Mouse (Mus musculus) kidney, embryonic 14.5 days (tissue): Measurements from ENCODE around the gene Tfpt. TPM values are rescaled to one million over a fixed set of nuclear protein-coding genes. Genes with fewer than 3 reads are reported as not detected.

Experiments used
- ATAC-seq: fragments of 200-750 bp; cut with Nextera tagmentation; 2 replicates; pipeline ENCODE4 v1.8.0; 2017; ENCODE audit warnings: moderate number of reproducible peaks, mild to moderate bottlenecking, moderate TSS enrichment, moderate library complexity; ENCODE audit not compliant: low FRiP score, low TSS enrichment
- H3K27ac ChIP-seq: fragments of 300-500 bp; sonication (generic); 2 replicates; pipeline ENCODE4 v1.5.1; 2014; ENCODE audit warnings: low read depth, mild to moderate bottlenecking, low read length, moderate library complexity, mixed read lengths
- H3K27me3 ChIP-seq: fragments of 300-500 bp; sonication (generic); 2 replicates; pipeline ENCODE4 v1.6.1; 2014; ENCODE audit warnings: mild to moderate bottlenecking, low read length; ENCODE audit not compliant: control insufficient read depth, insufficient read depth
- H3K36me3 ChIP-seq: fragments of 300-500 bp; sonication (generic); 2 replicates; pipeline ENCODE4 v1.6.1; 2014; ENCODE audit warnings: low read length, mixed read lengths; ENCODE audit not compliant: control insufficient read depth, insufficient read depth
- H3K4me1 ChIP-seq: fragments of 300-500 bp; sonication (generic); 2 replicates; pipeline ENCODE4 v1.6.1; 2014; ENCODE audit warnings: low read length, mixed read lengths; ENCODE audit not compliant: control insufficient read depth, insufficient read depth
- H3K4me2 ChIP-seq: fragments of 300-500 bp; sonication (generic); replicated peaks from 2 replicates; pipeline ENCODE4 v1.6.1; 2014; ENCODE audit warnings: low read depth, mild to moderate bottlenecking, low read length
- H3K4me3 ChIP-seq: fragments of 300-500 bp; sonication (generic); 2 replicates; pipeline ENCODE4 v1.5.1; 2014; ENCODE audit warnings: mild to moderate bottlenecking, low read length
- H3K9ac ChIP-seq: fragments of 300-500 bp; sonication (generic); 2 replicates; pipeline ENCODE4 v1.6.1; 2014; ENCODE audit warnings: low read depth, mild to moderate bottlenecking, low read length, moderate library complexity
- H3K9me3 ChIP-seq: fragments of 300-500 bp; sonication (generic); 2 replicates; pipeline ENCODE4 v1.6.1; 2016; ENCODE audit warnings: low read length; ENCODE audit not compliant: control insufficient read depth
- WGBS: fragments of 180-500 bp; shearing (Covaris S2); extraction: QIAGEN DNeasy Blood & Tissue Kit; methylation state at CpG from one replicate; pipeline ENCODE4 v1.1.7; 2014; 5-methylcytosine and 5-hydroxymethylcytosine counted together
- polyA plus RNA-seq: library from polyadenylated mRNA; unstranded; fragments of >200 nt; fragmentation: Nextera tagmentation; extraction: Ambion mirVana; gene quantifications from 2 replicates; pipeline ENCODE4 v1.2.1, GENCODE M21; 2014

Tfpt gene
- 24.2 and 34.9 TPM in 2 replicates for polyA plus RNA-seq

DNA sequence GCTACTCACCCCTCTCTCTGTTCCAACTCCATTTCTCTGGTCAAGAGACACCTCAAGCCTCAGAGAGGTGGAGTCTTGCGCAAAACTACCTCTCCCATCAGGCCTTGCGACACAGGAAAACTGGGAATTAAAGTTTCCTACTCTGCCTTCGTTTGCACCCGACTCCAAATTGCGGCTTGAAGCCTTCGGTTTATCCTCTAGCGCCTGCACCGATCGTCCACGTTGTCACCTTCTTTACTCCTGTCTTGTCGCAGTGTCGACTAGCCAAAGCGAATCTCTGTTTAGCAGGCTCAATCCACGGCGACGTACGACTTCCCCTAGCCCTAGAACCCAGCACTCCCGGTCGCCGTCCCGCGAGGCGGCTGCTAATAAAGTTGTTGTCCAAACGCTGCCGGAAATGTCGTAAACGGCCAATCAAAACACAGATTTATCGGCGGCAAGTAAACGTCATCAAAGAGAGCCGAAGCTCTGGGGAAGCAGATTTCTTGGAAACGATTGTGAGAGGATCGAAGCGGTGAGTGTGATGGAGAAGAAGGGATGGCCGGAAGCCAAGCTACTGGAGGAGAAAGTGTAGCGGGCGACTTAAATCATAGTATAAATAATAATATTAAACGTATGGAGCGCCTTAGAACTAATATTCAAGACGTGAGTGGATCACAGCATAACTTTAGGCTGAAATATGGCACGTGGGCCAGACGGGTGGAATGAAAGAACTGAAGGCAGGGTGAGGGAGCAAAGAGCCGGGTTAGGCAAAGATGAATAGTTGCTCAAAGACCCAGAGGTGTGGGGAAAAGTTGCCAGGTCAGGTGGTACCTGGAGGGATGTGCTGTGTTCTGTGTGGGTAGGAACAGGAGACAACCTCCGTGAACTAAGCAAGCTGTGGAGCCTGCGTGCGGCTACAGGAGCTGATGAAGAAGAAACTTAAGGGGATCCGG lies at the start of gene Tfpt, which contains the start of gene Prpf31:
Tfpt (minus strand) TSS at position 387 of the 935 bp plus-strand sequence.
Prpf31 (plus strand) TSS at position 443 of the 935 bp plus-strand sequence.
- Histone ChIP-seq H3K4me3 (peak within 1 kb of the TSS; percentile 78), H3K4me2 (peak within 1 kb of the TSS; percentile 93), H3K36me3 (peaks cover 35% of the 10 kb centered on the region), H3K27ac (peak within 1 kb of the TSS; percentile 55; the same call in 1 of the 2 replicates), H3K9me3 (no peaks in the 10 kb centered on the region), H3K4me1 (peaks cover 15% of the 10 kb centered on the region), H3K27me3 (no peaks in the 10 kb centered on the region), H3K9ac (peak within 1 kb of the TSS; percentile 79)
- peak; percentile 88 for ATAC-seq
- under 1% methylated on average over 47 of the region's 47 CpGs for WGBS

- Histone ChIP-seq H3K4me1 (no peaks in the 10 kb centered on the region), H3K9me3 (no peaks in the 10 kb centered on the region), H3K9ac (peak within 1 kb of the TSS; percentile 45), H3K4me3 (peak within 1 kb of the TSS; percentile 17), H3K27me3 (no peaks in the 10 kb centered on the region), H3K4me2 (peak within 1 kb of the TSS; percentile 10; the same call in 1 of the 2 replicates), H3K36me3 (peaks cover 15% of the 10 kb centered on the region; the same call in 1 of the 2 replicates), H3K27ac (no peak within 1 kb of the TSS)
- WGBS, result 49% methylated on average over 9 of the region's 9 CpGs
- 0 out of 2 replicates have a peak, but pooled peaks have one; percentile 32 for ATAC-seq
Measured at GRCm38 (mm10) chr7:3677342-3677741, 47.6 kb upstream of the Tfpt start, which contains the start of gene Tmc4. TSS of gene Tmc4 (minus strand) at chr7:3677553.

DNA sequence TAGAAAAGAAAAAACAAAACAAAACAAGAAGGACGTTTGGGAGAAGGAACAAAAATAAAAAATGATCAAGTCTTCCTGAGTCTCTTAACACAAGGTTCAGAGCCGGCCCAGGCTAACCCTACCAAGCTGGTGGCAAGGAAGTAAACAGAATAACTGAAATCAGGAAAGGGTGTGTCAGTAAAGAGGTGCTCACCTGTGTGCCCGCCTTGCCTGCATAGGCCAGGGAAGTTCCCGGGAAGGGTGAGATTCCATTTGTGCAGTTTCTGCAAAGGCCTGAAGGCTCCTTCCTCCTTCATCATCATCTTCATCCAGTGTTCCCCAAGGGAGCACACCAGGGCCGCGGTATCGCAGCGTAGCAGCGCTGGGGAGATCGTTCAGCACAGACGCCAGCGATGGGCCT lies 46.6 kb upstream of the Tfpt start:
- no peaks in the 10 kb centered on the region for H3K27me3 ChIP-seq
- H3K4me2 ChIP-seq, result 0 out of 2 replicates have a peak overlapping the region, but pooled peaks have one; percentile 10
- no peaks in the 10 kb centered on the region for H3K4me1 ChIP-seq
- H3K9me3 ChIP-seq, result no peaks in the 10 kb centered on the region
- H3K9ac ChIP-seq, result peak overlapping the region; percentile 45; the same call in 1 of the 2 replicates
- 90% methylated on average over 12 of the region's 12 CpGs for WGBS
- peaks cover 15% of the 10 kb centered on the region; the same call in 1 of the 2 replicates for H3K36me3 ChIP-seq
- H3K4me3 ChIP-seq, result peak overlapping the region; percentile 17
- ATAC-seq, result no peak
- no peak overlapping the region for H3K27ac ChIP-seq

DNA sequence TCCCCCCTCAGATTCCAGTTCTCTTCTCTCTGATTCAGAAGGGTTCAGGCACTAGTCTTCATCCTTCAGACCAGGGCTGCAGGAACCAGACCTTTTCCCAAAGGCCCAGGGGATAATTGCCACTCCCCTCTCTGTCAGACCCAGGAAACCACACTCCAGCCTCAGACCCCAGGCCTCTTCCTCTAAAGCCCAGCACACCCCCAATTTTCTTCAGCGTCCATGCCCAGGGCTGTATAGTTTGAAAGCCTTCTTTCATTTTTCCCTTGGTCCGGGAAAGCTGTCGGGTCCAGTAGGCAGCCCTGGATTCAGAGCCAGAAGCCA lies 45.5 kb upstream of the Tfpt start:
- no peak overlapping the region for H3K4me3 ChIP-seq
- H3K4me1 ChIP-seq, result no peaks in the 10 kb centered on the region
- no peak overlapping the region for H3K4me2 ChIP-seq
- WGBS, result 80% methylated on average over 3 of the region's 3 CpGs
- H3K9ac ChIP-seq, result no peak overlapping the region
- H3K27me3 ChIP-seq, result no peaks in the 10 kb centered on the region
- no peak overlapping the region for H3K27ac ChIP-seq
- H3K36me3 ChIP-seq, result peaks cover 12% of the 10 kb centered on the region; the same call in 1 of the 2 replicates
- no peaks in the 10 kb centered on the region for H3K9me3 ChIP-seq
- no peak for ATAC-seq

- H3K27me3 ChIP-seq, result no peaks in the 10 kb centered on the region
- H3K4me1 ChIP-seq, result no peaks in the 10 kb centered on the region
- no peak overlapping the region for H3K4me3 ChIP-seq
- ATAC-seq, result peak; percentile 88
- no peak overlapping the region for H3K27ac ChIP-seq
- no peak overlapping the region for H3K9ac ChIP-seq
- H3K4me2 ChIP-seq, result no peak overlapping the region
- no peaks in the 10 kb centered on the region for H3K9me3 ChIP-seq
- H3K36me3 ChIP-seq, result peaks cover 10% of the 10 kb centered on the region; the same call in 1 of the 2 replicates
- WGBS, result 71% methylated on average over 10 of the region's 10 CpGs
Measured at GRCm38 (mm10) chr7:3674507-3675227, 44.9 kb upstream of the Tfpt start.

GRCm38 (mm10) chr7:3666921-3667391 lies 37.2 kb upstream of the Tfpt start:
- H3K9ac ChIP-seq, result peak overlapping the region; percentile 32; the same call in 1 of the 2 replicates
- peak overlapping the region; percentile 4; the same call in 1 of the 2 replicates for H3K4me3 ChIP-seq
- no peaks in the 10 kb centered on the region for H3K27me3 ChIP-seq
- H3K36me3 ChIP-seq, result peaks cover 13% of the 10 kb centered on the region
- H3K27ac ChIP-seq, result no peak overlapping the region
- no peak for ATAC-seq
- H3K4me2 ChIP-seq, result peak overlapping the region; percentile 4; the same call in 1 of the 2 replicates
- no peaks in the 10 kb centered on the region for H3K9me3 ChIP-seq
- 16% methylated on average over 14 of the region's 14 CpGs for WGBS
- peaks cover 17% of the 10 kb centered on the region; the same call in 1 of the 2 replicates for H3K4me1 ChIP-seq

GRCm38 (mm10) chr7:3665215-3666114 lies 35.7 kb upstream of the Tfpt start, which contains the start of gene Leng1:
TSS of gene Leng1 (minus strand) at chr7:3665840.
- Histone ChIP-seq H3K4me1 (peaks cover 17% of the 10 kb centered on the region; the same call in 1 of the 2 replicates), H3K36me3 (peaks cover 28% of the 10 kb centered on the region), H3K4me2 (peak within 1 kb of the TSS; percentile 53), H3K9me3 (no peaks in the 10 kb centered on the region), H3K27ac (peak within 1 kb of the TSS; percentile 73), H3K9ac (peak within 1 kb of the TSS; percentile 68), H3K4me3 (peak within 1 kb of the TSS; percentile 63), H3K27me3 (no peaks in the 10 kb centered on the region)
- ATAC-seq, result peak; percentile 98
- WGBS, result 5% methylated on average over 45 of the region's 45 CpGs
